Mouse (Mus musculus) heart, embryonic 11.5 days (tissue): Measurements from ENCODE around the gene Stx18. TPM values are rescaled to one million over a fixed set of nuclear protein-coding genes. Genes with fewer than 3 reads are reported as not detected.

Source experiments
- ATAC-seq: fragments of 200-750 bp; cut with Nextera tagmentation; replicated peaks from 2 replicates; pipeline ENCODE4 v1.8.0; 2017; ENCODE audit warnings: moderate library complexity; ENCODE audit not compliant: insufficient number of reproducible peaks, low FRiP score, low TSS enrichment
- H3K27ac ChIP-seq: fragments of 300-500 bp; sonication (generic); 2 replicates; pipeline ENCODE4 v1.5.1; 2014; ENCODE audit warnings: mild to moderate bottlenecking, low read depth, low read length
- H3K27me3 ChIP-seq: fragments of 300-500 bp; sonication (generic); 2 replicates; pipeline ENCODE4 v1.6.1; 2014; ENCODE audit warnings: mild to moderate bottlenecking, low read length, mixed read lengths; ENCODE audit not compliant: control insufficient read depth, insufficient read depth
- H3K36me3 ChIP-seq: fragments of 300-500 bp; sonication (generic); 2 replicates; pipeline ENCODE4 v1.6.1; 2014; ENCODE audit warnings: mild to moderate bottlenecking, low read length, moderate library complexity, mixed read lengths; ENCODE audit not compliant: control insufficient read depth, insufficient read depth
- H3K4me1 ChIP-seq: fragments of 300-500 bp; sonication (generic); 2 replicates; pipeline ENCODE4 v1.6.1; 2014; ENCODE audit warnings: low read length; ENCODE audit not compliant: control insufficient read depth, insufficient read depth
- H3K4me2 ChIP-seq: fragments of 300-500 bp; sonication (generic); 2 replicates; pipeline ENCODE4 v1.6.1; 2014; ENCODE audit warnings: mild to moderate bottlenecking, moderate library complexity
- H3K4me3 ChIP-seq: fragments of 300-500 bp; sonication (generic); 2 replicates; pipeline ENCODE4 v1.5.1; 2014; ENCODE audit warnings: low read depth, low read length
- H3K9ac ChIP-seq: fragments of 300-500 bp; sonication (generic); 2 replicates; pipeline ENCODE4 v1.6.1; 2014; ENCODE audit warnings: mild to moderate bottlenecking, low read depth, low read length, moderate library complexity
- H3K9me3 ChIP-seq: fragments of 300-500 bp; sonication (generic); replicated peaks from 2 replicates; pipeline ENCODE4 v1.6.1; 2016; ENCODE audit warnings: low read length; ENCODE audit not compliant: control insufficient read depth
- WGBS: fragments of 180-500 bp; shearing (Covaris S2); extraction: QIAGEN DNeasy Blood & Tissue Kit; methylation state at CpG from one replicate; pipeline ENCODE4 v1.1.7; 2014; ENCODE audit not compliant: insufficient replicate concordance; 5-methylcytosine and 5-hydroxymethylcytosine counted together
- polyA plus RNA-seq: library from polyadenylated mRNA; unstranded; fragments of >200 nt; fragmentation: Nextera tagmentation; extraction: Ambion mirVana; gene quantifications from 2 replicates; pipeline ENCODE4 v1.2.1, GENCODE M21; 2014

Gene Stx18
- polyA plus RNA-seq, 1 experiment from 2014 or later: 40.8 TPM

DNA sequence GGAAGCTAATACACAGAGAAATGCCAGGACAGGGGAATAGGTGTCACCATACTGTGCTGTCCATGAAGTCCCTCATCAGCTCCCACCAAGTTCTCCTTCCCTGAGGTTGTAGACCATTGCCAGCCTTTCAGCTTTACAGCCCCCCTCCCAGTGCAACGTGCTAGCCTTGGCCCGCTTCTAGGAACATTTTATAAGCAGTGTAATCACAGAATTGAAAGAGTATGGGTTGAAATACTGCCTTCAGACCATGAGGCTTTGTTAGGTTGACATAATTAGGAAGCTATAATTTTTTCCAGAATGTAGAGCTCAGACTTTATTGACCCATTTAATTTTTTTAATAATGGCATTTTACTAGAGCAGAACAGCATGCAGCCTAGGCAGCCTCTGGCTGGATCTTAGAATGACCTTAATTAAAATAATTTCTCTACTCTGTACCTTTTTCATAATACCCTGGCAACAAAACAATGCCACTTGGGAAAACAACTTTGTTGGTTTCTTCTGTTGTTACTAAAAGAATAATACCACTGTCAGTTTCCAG is 60.7 kb downstream of the Stx18 start:
- Histone ChIP-seq H3K4me2 (no peak overlapping the region), H3K27ac (no peak overlapping the region), H3K27me3 (no peaks in the 10 kb centered on the region), H3K9me3 (no peaks in the 10 kb centered on the region), H3K4me1 (no peaks in the 10 kb centered on the region), H3K36me3 (no peaks in the 10 kb centered on the region), H3K4me3 (no peak overlapping the region), H3K9ac (no peak overlapping the region)
- WGBS: 84% methylated on average over 2 of the region's 2 CpGs
- ATAC-seq: no peak

DNA sequence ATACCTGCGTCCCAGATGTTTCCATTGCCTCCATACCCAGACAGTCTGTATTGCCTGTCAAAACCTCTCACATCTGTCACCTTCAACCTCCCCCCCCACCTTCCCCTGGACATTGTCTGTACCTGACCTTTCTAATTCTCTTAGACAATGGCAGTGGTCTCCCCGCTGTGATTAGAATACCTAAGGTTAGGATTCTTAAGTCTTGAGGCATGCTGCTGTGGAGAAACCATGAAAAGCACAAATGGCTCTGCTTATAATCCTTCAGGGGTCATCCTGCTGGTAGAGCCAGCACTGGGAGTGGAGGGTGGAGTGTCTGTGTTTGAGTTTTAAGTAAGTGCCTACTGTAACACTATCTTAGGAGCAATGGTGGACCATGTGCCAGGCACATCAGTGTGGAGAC is 64.4 kb downstream of the Stx18 start:
- ATAC-seq: no peak
- Histone ChIP-seq H3K36me3 (peaks cover 7% of the 10 kb centered on the region; the same call in 1 of the 2 replicates), H3K4me1 (no peaks in the 10 kb centered on the region), H3K4me3 (no peak overlapping the region), H3K4me2 (no peak overlapping the region), H3K27me3 (no peaks in the 10 kb centered on the region), H3K9me3 (no peaks in the 10 kb centered on the region), H3K27ac (no peak overlapping the region), H3K9ac (no peak overlapping the region)
- 88% methylated on average over 2 of the region's 2 CpGs for WGBS

DNA sequence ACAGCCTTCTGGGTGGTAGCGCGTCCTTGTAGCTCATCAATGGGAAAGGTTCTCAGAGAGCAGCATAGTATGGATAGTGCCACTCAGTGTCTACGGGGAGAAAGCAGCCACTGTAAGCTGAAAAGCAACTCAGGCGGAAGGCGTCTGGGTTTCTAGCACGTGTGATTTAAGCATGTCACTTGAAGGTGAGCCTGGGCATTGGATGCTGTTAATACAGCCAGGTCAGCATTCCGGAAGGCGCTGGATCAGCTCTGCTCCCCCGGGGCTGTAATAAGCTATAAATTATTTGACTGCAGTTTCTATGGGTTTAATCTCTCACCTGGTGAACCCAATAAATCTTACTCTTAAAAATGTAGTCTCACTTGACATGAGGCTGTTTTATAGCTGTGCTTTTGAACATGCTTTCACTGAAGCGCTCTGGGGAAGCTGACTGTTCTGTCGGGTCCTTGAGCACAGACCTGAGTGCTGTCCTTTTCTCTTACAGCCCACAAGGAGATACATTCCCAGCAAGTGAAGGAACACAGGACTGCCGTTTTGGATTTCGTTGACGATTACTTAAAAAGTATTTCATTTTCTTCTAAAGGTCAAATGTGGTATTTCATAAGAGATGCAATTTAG is 67.6 kb downstream of the Stx18 start:
- ATAC-seq: no peak
- H3K27me3 ChIP-seq: no peaks in the 10 kb centered on the region
- no peak overlapping the region for H3K4me2 ChIP-seq
- 92% methylated on average over 14 of the region's 14 CpGs for WGBS
- H3K27ac ChIP-seq: no peak overlapping the region
- H3K9ac ChIP-seq: no peak overlapping the region
- H3K4me3 ChIP-seq: no peak overlapping the region
- H3K4me1 ChIP-seq: no peaks in the 10 kb centered on the region
- H3K36me3 ChIP-seq: peaks cover 7% of the 10 kb centered on the region; the same call in 1 of the 2 replicates
- no peaks in the 10 kb centered on the region for H3K9me3 ChIP-seq

DNA sequence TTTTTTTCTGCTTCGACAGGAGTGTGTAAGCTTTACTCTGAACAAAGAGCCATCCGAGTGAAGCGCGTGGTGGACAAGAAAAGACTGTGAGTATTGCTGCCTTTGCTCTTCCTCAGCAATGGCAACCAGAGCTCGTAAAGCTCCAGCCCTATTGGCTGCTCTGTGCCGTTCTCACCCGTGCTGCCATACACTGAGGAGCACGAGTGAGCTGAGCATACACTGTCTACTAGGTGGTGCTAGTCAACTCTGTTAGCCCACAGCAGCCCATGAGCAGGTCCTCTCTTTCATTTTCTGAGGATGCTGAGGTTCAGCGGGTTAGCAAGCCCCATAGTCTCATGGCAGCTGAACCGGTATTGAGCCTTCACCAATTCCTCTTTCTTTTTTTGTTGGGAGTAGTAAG is 68.3 kb downstream of the Stx18 start:
- H3K9ac ChIP-seq: no peak overlapping the region
- no peaks in the 10 kb centered on the region for H3K9me3 ChIP-seq
- peaks cover 7% of the 10 kb centered on the region; the same call in 1 of the 2 replicates for H3K36me3 ChIP-seq
- no peak overlapping the region for H3K4me2 ChIP-seq
- no peak for ATAC-seq
- H3K4me1 ChIP-seq: no peaks in the 10 kb centered on the region
- no peak overlapping the region for H3K4me3 ChIP-seq
- no peaks in the 10 kb centered on the region for H3K27me3 ChIP-seq
- 87% methylated on average over 10 of the region's 10 CpGs for WGBS
- no peak overlapping the region for H3K27ac ChIP-seq

DNA sequence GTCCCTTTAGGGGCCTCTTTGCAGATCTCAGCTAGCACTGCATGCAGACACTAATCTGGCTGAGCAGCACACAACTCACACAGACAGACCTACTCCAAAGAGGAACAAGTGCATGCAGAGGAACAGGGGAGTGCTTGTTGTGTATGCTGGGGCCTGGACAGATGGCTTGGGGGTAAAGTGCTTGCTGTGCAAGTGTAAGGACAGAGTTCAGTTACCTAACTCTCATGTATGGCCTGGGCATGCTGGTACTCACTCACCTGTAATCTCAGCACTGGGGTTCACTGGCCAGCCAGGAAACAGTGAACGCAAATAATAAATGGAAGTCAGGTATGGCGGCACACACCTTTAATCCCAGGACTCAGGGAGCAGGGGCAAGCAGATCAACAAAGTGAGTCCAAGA is 76.0 kb downstream of the Stx18 start:
- no peak overlapping the region for H3K4me2 ChIP-seq
- H3K4me1 ChIP-seq: no peaks in the 10 kb centered on the region
- H3K36me3 ChIP-seq: peaks cover 5% of the 10 kb centered on the region; the same call in 1 of the 2 replicates
- H3K27ac ChIP-seq: no peak overlapping the region
- no peaks in the 10 kb centered on the region for H3K27me3 ChIP-seq
- ATAC-seq: no peak
- no peak overlapping the region for H3K9ac ChIP-seq
- no peaks in the 10 kb centered on the region for H3K9me3 ChIP-seq
- H3K4me3 ChIP-seq: no peak overlapping the region
- 96% methylated on average over 2 of the region's 2 CpGs for WGBS

DNA sequence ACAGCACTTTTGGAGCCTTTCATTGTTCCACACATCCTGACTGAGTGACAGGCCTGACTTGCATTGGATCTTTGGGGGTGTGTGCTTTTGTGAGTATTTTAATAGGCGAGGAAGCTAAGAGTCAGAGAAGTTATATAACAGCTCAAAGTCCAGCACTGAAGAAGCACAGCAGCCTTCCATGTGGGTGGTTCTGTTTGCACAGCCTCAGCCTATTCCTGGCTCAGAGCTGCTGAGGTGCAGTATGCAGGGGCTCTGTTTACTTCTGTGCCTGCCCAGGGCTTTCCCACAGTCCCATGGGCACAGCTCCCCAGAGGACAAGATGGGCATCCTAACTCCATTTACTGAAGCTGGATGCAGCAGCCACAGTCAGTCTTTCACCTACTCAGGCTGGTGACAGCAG is 78.5 kb downstream of the Stx18 start:
- H3K4me3 ChIP-seq: no peak overlapping the region
- H3K9ac ChIP-seq: no peak overlapping the region
- H3K36me3 ChIP-seq: peaks cover 5% of the 10 kb centered on the region; the same call in 1 of the 2 replicates
- no peak for ATAC-seq
- no peaks in the 10 kb centered on the region for H3K27me3 ChIP-seq
- H3K4me1 ChIP-seq: peaks cover 9% of the 10 kb centered on the region
- no peak overlapping the region for H3K27ac ChIP-seq
- WGBS: 76% methylated on average over 1 of the region's 1 CpGs
- H3K4me2 ChIP-seq: no peak overlapping the region
- H3K9me3 ChIP-seq: no peaks in the 10 kb centered on the region

DNA sequence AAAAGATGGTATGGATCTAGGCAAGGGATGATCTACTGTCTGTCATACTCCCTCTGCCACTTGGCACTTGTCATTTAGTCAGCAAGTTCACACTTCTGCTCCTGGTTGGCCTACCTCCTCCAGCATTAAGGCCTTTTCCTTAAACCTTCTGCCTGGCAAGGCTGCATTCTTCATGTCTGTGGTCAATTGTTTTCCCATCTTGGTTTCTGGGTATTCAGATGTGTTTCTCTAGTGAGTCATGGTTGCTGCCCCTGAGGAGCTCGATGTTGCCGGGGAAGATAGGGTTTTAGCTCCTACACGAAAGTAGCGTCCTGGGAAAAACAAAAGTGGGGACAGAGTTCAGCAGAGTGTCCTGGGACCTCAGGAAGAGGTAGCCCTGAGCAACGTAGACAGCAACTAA is 80.7 kb downstream of the Stx18 start:
- Histone ChIP-seq H3K9ac (no peak overlapping the region), H3K4me2 (no peak overlapping the region), H3K4me1 (peaks cover 12% of the 10 kb centered on the region), H3K9me3 (no peaks in the 10 kb centered on the region), H3K27me3 (no peaks in the 10 kb centered on the region), H3K36me3 (peaks cover 7% of the 10 kb centered on the region; the same call in 1 of the 2 replicates), H3K27ac (no peak overlapping the region), H3K4me3 (no peak overlapping the region)
- 76% methylated on average over 5 of the region's 5 CpGs for WGBS
- ATAC-seq: no peak

DNA sequence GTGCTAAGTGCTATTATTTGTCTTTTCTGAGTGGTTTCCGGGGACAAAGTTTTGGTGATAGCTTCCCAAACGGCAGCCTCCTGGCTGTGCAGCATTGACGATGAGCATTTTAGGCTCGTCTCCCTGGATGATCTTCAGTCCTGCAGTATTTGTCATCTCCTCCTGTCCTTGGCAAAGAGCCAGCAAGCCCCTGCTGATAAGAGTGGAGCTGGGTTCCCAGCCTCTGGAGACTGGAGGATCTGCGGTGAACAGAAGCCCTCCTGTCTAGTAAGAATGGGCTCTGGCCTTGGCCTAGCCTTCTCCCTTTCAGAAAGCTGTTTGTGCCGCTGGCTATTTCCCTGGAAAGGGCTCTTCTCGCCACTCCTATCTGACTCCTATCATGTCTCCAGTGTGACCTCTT is 83.2 kb downstream of the Stx18 start:
- H3K9me3 ChIP-seq: no peaks in the 10 kb centered on the region
- no peak overlapping the region for H3K9ac ChIP-seq
- 38% methylated on average over 7 of the region's 7 CpGs for whole genome bisulfite sequencing
- no peak for ATAC-seq
- H3K36me3 ChIP-seq: peaks cover 3% of the 10 kb centered on the region; the same call in 1 of the 2 replicates
- H3K27ac ChIP-seq: no peak overlapping the region
- H3K4me3 ChIP-seq: no peak overlapping the region
- H3K27me3 ChIP-seq: no peaks in the 10 kb centered on the region
- H3K4me1 ChIP-seq: peaks cover 12% of the 10 kb centered on the region
- no peak overlapping the region for H3K4me2 ChIP-seq
